Mouse (Mus musculus) spleen, adult 12 weeks (tissue): ENCODE measurements around the gene Pcsk7.

ENCODE experiments used
- DNase-seq: peaks from one replicate; pipeline ENCODE4 v3.0.0; 2022; ENCODE audit warnings: low spot score

The Pcsk7 gene

GRCm38 (mm10) chr9:45961855-45962254, 55.6 kb downstream of the Pcsk7 start:
- DNase-seq: no peak

- DNase-seq: no peak
Measured at GRCm38 (mm10) chr9:45963577-45963976, 57.3 kb downstream of the Pcsk7 start.

DNA sequence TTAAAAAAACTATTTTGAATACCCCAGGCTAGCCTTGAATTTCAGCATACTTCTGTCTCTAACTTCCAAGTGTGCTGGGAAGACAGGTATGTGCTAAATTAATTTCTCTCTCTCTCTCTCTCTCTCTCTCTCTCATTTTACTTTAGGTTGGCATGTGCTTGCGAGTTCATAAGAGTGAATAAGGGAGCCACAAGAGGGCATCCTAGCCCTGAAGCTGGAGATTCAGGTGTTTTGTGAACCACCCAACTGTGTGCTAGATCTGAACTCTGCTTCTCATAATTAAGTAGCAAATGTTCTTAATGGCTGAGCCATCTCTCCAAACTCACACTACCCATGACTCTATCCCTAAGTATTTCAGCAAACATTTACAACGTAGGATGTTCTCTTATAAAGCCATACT, 70.6 kb downstream of the Pcsk7 start:
- DNase-seq: no peak
